Mouse (Mus musculus) midbrain, embryonic 11.5 days (tissue): ENCODE results near the gene Fbxo30. TPM values are rescaled to one million over a fixed set of nuclear protein-coding genes. Genes with fewer than 3 reads are reported as not detected.
A peak's percentile ranks its signal among the peaks of the same experiment; 100 is the strongest.
"Not testable (repeated sequence)": the region's sequence is repeated elsewhere in the genome, so short reads cannot be mapped to it uniquely, and the experiment has no call there.

Experiments
- ATAC-seq: fragments of 200-750 bp; cut with Nextera tagmentation; 2 replicates; pipeline ENCODE4 v1.8.0; 2017; ENCODE audit warnings: moderate TSS enrichment, moderate library complexity; ENCODE audit not compliant: low FRiP score
- DNase-seq: peaks from one replicate; pipeline ENCODE4 v3.0.0; 2015; ENCODE audit warnings: low spot score; ENCODE audit errors: missing footprints
- H3K27ac ChIP-seq: fragments of 300-500 bp; sonication (generic); 2 replicates; pipeline ENCODE4 v1.5.1; 2014; ENCODE audit warnings: low read depth, low read length
- H3K27me3 ChIP-seq: fragments of 300-500 bp; sonication (generic); 2 replicates; pipeline ENCODE4 v1.6.1; 2014; ENCODE audit warnings: mild to moderate bottlenecking, low read length, moderate library complexity, mixed read lengths; ENCODE audit not compliant: control insufficient read depth, insufficient read depth
- H3K36me3 ChIP-seq: fragments of 300-500 bp; sonication (generic); 2 replicates; pipeline ENCODE4 v1.6.1; 2014; ENCODE audit warnings: mild to moderate bottlenecking, low read length, moderate library complexity, mixed read lengths; ENCODE audit not compliant: control insufficient read depth, insufficient read depth
- H3K4me1 ChIP-seq: fragments of 300-500 bp; sonication (generic); 2 replicates; pipeline ENCODE4 v1.6.1; 2014; ENCODE audit warnings: low read length; ENCODE audit not compliant: control insufficient read depth, insufficient read depth
- H3K4me2 ChIP-seq: fragments of 300-500 bp; sonication (generic); 2 replicates; pipeline ENCODE4 v1.6.1; 2014; ENCODE audit warnings: mild to moderate bottlenecking, moderate library complexity
- H3K4me3 ChIP-seq: fragments of 300-500 bp; sonication (generic); 2 replicates; pipeline ENCODE4 v1.5.1; 2014; ENCODE audit warnings: low read depth, low read length
- H3K9ac ChIP-seq: fragments of 300-500 bp; sonication (generic); 2 replicates; pipeline ENCODE4 v1.6.1; 2014; ENCODE audit warnings: low read length
- H3K9me3 ChIP-seq: fragments of 300-500 bp; sonication (generic); 2 replicates; pipeline ENCODE4 v1.6.1; 2016; ENCODE audit warnings: low read length; ENCODE audit not compliant: control insufficient read depth
- WGBS: fragments of 180-500 bp; shearing (Covaris S2); extraction: QIAGEN DNeasy Blood & Tissue Kit; methylation state at CpG from one replicate; pipeline ENCODE4 v1.1.7; 2014; 5-methylcytosine and 5-hydroxymethylcytosine counted together
- polyA plus RNA-seq: library from polyadenylated mRNA; unstranded; fragments of >200 nt; fragmentation: Nextera tagmentation; extraction: Ambion mirVana; gene quantifications from 2 replicates; pipeline ENCODE4 v1.2.1, GENCODE M21; 2014

The Fbxo30 gene
- polyA plus RNA-seq = 40.9 and 46.6 TPM in 2 replicates

GRCm38 (mm10) chr10:11280578-11281463 lies at the start of gene Fbxo30:
Gene Fbxo30 (plus strand): TSS chr10:11281330.
- DNase-seq (peak; percentile 100), ATAC-seq (peak; percentile 93)
- Histone ChIP-seq H3K4me1 (0 out of 2 replicates have a peak, but pooled peaks cover 2% of the 10 kb centered on the region), H3K4me3 (peak within 1 kb of the TSS; percentile 74), H3K9ac (peak within 1 kb of the TSS; percentile 88), H3K36me3 (no peaks in the 10 kb centered on the region), H3K27me3 (no peaks in the 10 kb centered on the region), H3K4me2 (peak within 1 kb of the TSS; percentile 72), H3K27ac (peak within 1 kb of the TSS; percentile 95), H3K9me3 (no peaks in the 10 kb centered on the region)
- WGBS = under 1% methylated on average over 80 of the region's 93 CpGs

DNA sequence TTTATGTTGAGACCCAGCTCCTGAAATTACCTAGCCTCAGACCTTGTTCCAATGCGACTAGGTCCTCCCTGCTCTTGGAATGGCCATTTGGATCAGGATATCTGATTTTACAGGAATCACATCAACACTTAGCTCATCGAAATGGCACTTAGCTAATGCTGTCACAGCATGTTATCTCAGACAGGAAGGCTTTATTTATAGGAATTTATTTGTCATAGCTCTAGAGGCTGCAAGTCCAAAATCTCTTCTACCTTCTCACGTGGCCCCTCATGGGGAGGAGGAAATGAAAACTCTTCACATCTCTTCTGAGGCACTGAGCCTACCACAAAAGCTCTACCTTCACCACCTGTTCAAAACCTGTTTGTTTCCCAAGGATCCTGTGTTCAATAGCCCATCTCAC lies 47.9 kb upstream of the Fbxo30 start:
- Histone ChIP-seq H3K4me3 (no peak overlapping the region), H3K4me1 (no peaks in the 10 kb centered on the region), H3K9ac (no peak overlapping the region), H3K27ac (no peak overlapping the region), H3K27me3 (no peaks in the 10 kb centered on the region), H3K4me2 (no peak overlapping the region), H3K9me3 (no peaks in the 10 kb centered on the region), H3K36me3 (no peaks in the 10 kb centered on the region)
- 72% methylated on average over 3 of the region's 3 CpGs for WGBS
- ATAC-seq (no peak), DNase-seq (no peak)

- not testable (repeated sequence) for ATAC-seq, H3K27ac ChIP-seq, H3K9ac ChIP-seq, H3K36me3 ChIP-seq, H3K27me3 ChIP-seq, H3K4me2 ChIP-seq, H3K4me3 ChIP-seq, H3K9me3 ChIP-seq, DNase-seq, H3K4me1 ChIP-seq
- 60% methylated on average over 3 of the region's 3 CpGs for WGBS
Observed at GRCm38 (mm10) chr10:11242988-11243387, 38.1 kb upstream of the Fbxo30 start.

GRCm38 (mm10) chr10:11248210-11248609 lies 32.9 kb upstream of the Fbxo30 start:
- H3K27me3 ChIP-seq = no peaks in the 10 kb centered on the region
- no peak overlapping the region for H3K4me3 ChIP-seq
- no peaks in the 10 kb centered on the region for H3K4me1 ChIP-seq
- no peaks in the 10 kb centered on the region for H3K36me3 ChIP-seq
- no peak overlapping the region for H3K4me2 ChIP-seq
- no peak overlapping the region for H3K9ac ChIP-seq
- 84% methylated on average over 3 of the region's 3 CpGs for WGBS
- no peak for ATAC-seq
- no peak for DNase-seq
- H3K9me3 ChIP-seq = no peaks in the 10 kb centered on the region
- H3K27ac ChIP-seq = no peak overlapping the region

GRCm38 (mm10) chr10:11250247-11250997 lies 30.7 kb upstream of the Fbxo30 start:
- Histone ChIP-seq H3K9ac (no peak overlapping the region), H3K4me3 (no peak overlapping the region), H3K4me1 (no peaks in the 10 kb centered on the region), H3K27ac (no peak overlapping the region), H3K27me3 (no peaks in the 10 kb centered on the region), H3K9me3 (no peaks in the 10 kb centered on the region), H3K4me2 (no peak overlapping the region), H3K36me3 (no peaks in the 10 kb centered on the region)
- ATAC-seq (no peak), DNase-seq (no peak)
- WGBS = 84% methylated on average over 2 of the region's 2 CpGs

DNA sequence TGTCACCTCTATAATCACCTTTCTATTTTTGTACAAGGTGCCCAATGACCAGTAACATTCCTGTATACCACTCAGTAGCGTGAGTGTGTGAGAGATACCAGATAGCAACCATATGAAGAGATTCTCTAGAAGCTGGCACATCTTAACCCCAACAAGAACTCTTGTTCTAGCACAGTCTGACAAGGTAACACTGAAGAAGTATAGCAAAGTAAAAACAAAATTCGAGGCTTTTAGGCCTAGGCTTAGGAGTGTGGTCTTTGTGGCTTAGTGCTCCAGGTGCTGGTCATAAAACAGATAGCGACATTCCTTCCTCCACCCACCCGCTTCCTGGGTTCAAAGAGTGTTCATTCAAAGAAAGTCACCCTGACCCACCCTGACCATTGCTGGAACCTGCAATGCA lies 27.5 kb upstream of the Fbxo30 start:
- not testable (repeated sequence) for H3K4me3 ChIP-seq, H3K27ac ChIP-seq
- WGBS = 91% methylated on average over 4 of the region's 4 CpGs

DNA sequence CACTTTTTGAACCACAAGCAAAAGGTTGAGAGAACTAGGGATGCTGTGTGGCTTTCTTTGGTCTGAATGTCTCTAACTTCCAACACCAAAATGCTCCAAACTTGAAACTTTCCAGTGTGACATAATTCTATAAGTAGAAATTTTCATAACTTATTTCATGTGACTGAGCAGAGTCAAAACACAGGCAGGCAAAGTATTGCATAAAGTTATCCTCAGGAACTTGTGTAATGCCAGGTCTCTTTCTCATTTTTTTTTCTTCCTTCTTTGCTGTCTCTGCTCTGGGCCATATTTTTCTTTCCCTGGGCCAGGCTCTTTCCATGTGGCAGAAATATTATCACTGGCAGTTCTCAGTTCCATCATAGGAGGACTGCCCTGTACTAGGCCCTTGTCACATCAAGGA lies 21.0 kb upstream of the Fbxo30 start:
- H3K27ac ChIP-seq = no peak overlapping the region
- H3K9ac ChIP-seq = no peak overlapping the region
- ATAC-seq = no peak
- H3K4me3 ChIP-seq = no peak overlapping the region
- no peaks in the 10 kb centered on the region for H3K36me3 ChIP-seq
- no peak overlapping the region for H3K4me2 ChIP-seq
- no peaks in the 10 kb centered on the region for H3K4me1 ChIP-seq
- H3K9me3 ChIP-seq = no peaks in the 10 kb centered on the region
- H3K27me3 ChIP-seq = no peaks in the 10 kb centered on the region
- no peak for DNase-seq

More for the DNA sequence above, 27.5 kb upstream of the Fbxo30 start:
- H3K4me2 ChIP-seq, H3K9me3 ChIP-seq, DNase-seq, ATAC-seq, H3K27me3 ChIP-seq, H3K9ac ChIP-seq, H3K4me1 ChIP-seq, H3K36me3 ChIP-seq: not testable (repeated sequence)

DNA sequence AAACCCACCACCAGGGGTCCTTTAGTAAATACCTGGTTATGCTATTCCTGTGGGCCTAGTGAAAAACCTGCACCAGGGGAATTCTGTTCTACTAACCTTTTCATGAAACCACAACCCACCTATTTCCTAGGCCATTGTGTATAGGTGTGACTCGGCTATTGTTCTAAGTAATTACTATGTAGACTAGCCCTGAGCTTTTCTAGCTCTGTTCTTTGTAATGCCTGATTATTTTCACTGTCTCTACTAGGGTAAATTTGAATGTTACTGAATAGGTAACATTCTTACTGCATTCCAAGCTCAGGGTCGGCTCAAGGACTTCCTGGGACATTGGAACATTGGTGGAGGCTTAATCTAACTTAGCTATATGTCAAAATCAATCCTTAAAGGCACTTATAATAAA lies 18.8 kb upstream of the Fbxo30 start:
- 71% methylated on average over 2 of the region's 2 CpGs for WGBS
- DNase-seq, H3K9me3 ChIP-seq: not testable (repeated sequence)

GRCm38 (mm10) chr10:11263795-11264194 lies 17.3 kb upstream of the Fbxo30 start:
- not testable (repeated sequence) for DNase-seq, H3K36me3 ChIP-seq, H3K4me3 ChIP-seq, H3K27me3 ChIP-seq, H3K27ac ChIP-seq, H3K9ac ChIP-seq, ATAC-seq, H3K4me1 ChIP-seq, H3K4me2 ChIP-seq, H3K9me3 ChIP-seq
- 84% methylated on average over 2 of the region's 2 CpGs for WGBS

More for the DNA sequence above, 18.8 kb upstream of the Fbxo30 start:
- not testable (repeated sequence) for H3K4me3 ChIP-seq, ATAC-seq, H3K4me1 ChIP-seq, H3K9ac ChIP-seq, H3K36me3 ChIP-seq, H3K27ac ChIP-seq, H3K27me3 ChIP-seq, H3K4me2 ChIP-seq
